Mouse (Mus musculus) hindbrain, embryonic 14.5 days (tissue): Measurements from ENCODE around the gene Ascc2. TPM values are rescaled to one million over a fixed set of nuclear protein-coding genes. Genes with fewer than 3 reads are reported as not detected.

Experiments
- ATAC-seq: fragments of 200-750 bp; cut with Nextera tagmentation; 2 replicates; pipeline ENCODE4 v1.8.0; 2017; ENCODE audit warnings: moderate number of reproducible peaks, mild to moderate bottlenecking, moderate TSS enrichment, moderate library complexity; ENCODE audit not compliant: low FRiP score
- DNase-seq: peaks from one replicate; pipeline ENCODE4 v3.0.0-alpha.2; 2015; ENCODE audit warnings: low spot score
- H3K27ac ChIP-seq: fragments of 300-500 bp; sonication (generic); 2 replicates; pipeline ENCODE4 v1.5.1; 2014; ENCODE audit warnings: mild to moderate bottlenecking, moderate library complexity
- H3K27me3 ChIP-seq: fragments of 300-500 bp; sonication (generic); 2 replicates; pipeline ENCODE4 v1.6.1; 2014; ENCODE audit warnings: mild to moderate bottlenecking, low read length, mixed read lengths; ENCODE audit not compliant: control insufficient read depth, insufficient read depth
- H3K36me3 ChIP-seq: fragments of 300-500 bp; sonication (generic); replicated peaks from 2 replicates; pipeline ENCODE4 v1.6.1; 2014; ENCODE audit not compliant: control insufficient read depth, insufficient read depth
- H3K4me1 ChIP-seq: fragments of 300-500 bp; sonication (generic); replicated peaks from 2 replicates; pipeline ENCODE4 v1.6.1; 2014; ENCODE audit warnings: antibody characterized with exemption, low read length, mixed read lengths; ENCODE audit not compliant: control insufficient read depth, insufficient read depth
- H3K4me2 ChIP-seq: fragments of 300-500 bp; sonication (generic); replicated peaks from 2 replicates; pipeline ENCODE4 v1.6.1; 2014; ENCODE audit warnings: mild to moderate bottlenecking, moderate library complexity
- H3K4me3 ChIP-seq: fragments of 300-500 bp; sonication (generic); replicated peaks from 2 replicates; pipeline ENCODE4 v1.5.1; 2014; ENCODE audit warnings: mild to moderate bottlenecking, low read length
- H3K9ac ChIP-seq: fragments of 300-500 bp; sonication (generic); 2 replicates; pipeline ENCODE4 v1.6.1; 2014
- H3K9me3 ChIP-seq: fragments of 300-500 bp; sonication (generic); 2 replicates; pipeline ENCODE4 v1.6.1; 2016; ENCODE audit warnings: low read length; ENCODE audit not compliant: control insufficient read depth
- WGBS: fragments of 180-500 bp; shearing (Covaris S2); extraction: QIAGEN DNeasy Blood & Tissue Kit; methylation state at CpG from one replicate; pipeline ENCODE4 v1.1.7; 2014; 5-methylcytosine and 5-hydroxymethylcytosine counted together
- polyA plus RNA-seq: library from polyadenylated mRNA; unstranded; fragments of >200 nt; fragmentation: Nextera tagmentation; extraction: Ambion mirVana; gene quantifications from 2 replicates; pipeline ENCODE4 v1.2.1, GENCODE M21; 2014

The Ascc2 gene
- polyA plus RNA-seq, 1 experiment from 2014 or later: 20.2 TPM

GRCm38 (mm10) chr11:4602691-4603441, 34.7 kb upstream of the Ascc2 start:
- DNase-seq: no peak
- no peaks in the 10 kb centered on the region for H3K27me3 ChIP-seq
- WGBS: 30% methylated on average over 12 of the region's 12 CpGs
- no peak overlapping the region for H3K4me3 ChIP-seq
- H3K9me3 ChIP-seq: no peaks in the 10 kb centered on the region
- H3K36me3 ChIP-seq: no peaks in the 10 kb centered on the region
- H3K4me2 ChIP-seq: peak overlapping the region; percentile 9; the same call in 1 of the 2 replicates
- peak; percentile 24; the same call in 1 of the 2 replicates for ATAC-seq
- H3K27ac ChIP-seq: no peak overlapping the region
- no peak overlapping the region for H3K9ac ChIP-seq
- peaks cover 5% of the 10 kb centered on the region for H3K4me1 ChIP-seq

GRCm38 (mm10) chr11:4604441-4604840, 33.1 kb upstream of the Ascc2 start:
- H3K27me3 ChIP-seq: no peaks in the 10 kb centered on the region
- no peak overlapping the region for H3K27ac ChIP-seq
- H3K36me3 ChIP-seq: no peaks in the 10 kb centered on the region
- no peaks in the 10 kb centered on the region for H3K9me3 ChIP-seq
- ATAC-seq (no peak), DNase-seq (no peak)
- peaks cover 5% of the 10 kb centered on the region for H3K4me1 ChIP-seq
- WGBS: 55% methylated on average over 6 of the region's 6 CpGs
- no peak overlapping the region for H3K9ac ChIP-seq
- no peak overlapping the region for H3K4me2 ChIP-seq
- no peak overlapping the region for H3K4me3 ChIP-seq

GRCm38 (mm10) chr11:4605414-4605813, 32.1 kb upstream of the Ascc2 start:
- Histone ChIP-seq H3K4me2 (no peak overlapping the region), H3K9ac (no peak overlapping the region), H3K27ac (no peak overlapping the region), H3K4me1 (peaks cover 5% of the 10 kb centered on the region), H3K9me3 (no peaks in the 10 kb centered on the region), H3K36me3 (no peaks in the 10 kb centered on the region), H3K4me3 (no peak overlapping the region), H3K27me3 (no peaks in the 10 kb centered on the region)
- DNase-seq (no peak), ATAC-seq (no peak)
- 55% methylated on average over 7 of the region's 7 CpGs for WGBS

- Histone ChIP-seq H3K9ac (no peak overlapping the region), H3K4me3 (no peak overlapping the region), H3K4me1 (peaks cover 5% of the 10 kb centered on the region), H3K27ac (no peak overlapping the region), H3K9me3 (no peaks in the 10 kb centered on the region), H3K27me3 (no peaks in the 10 kb centered on the region), H3K36me3 (no peaks in the 10 kb centered on the region), H3K4me2 (no peak overlapping the region)
- no peak for DNase-seq
- ATAC-seq: no peak
- WGBS: 76% methylated on average over 1 of the region's 1 CpGs
These were observed 31.0 kb upstream of the Ascc2 start for GRCm38 (mm10) chr11:4606541-4606940.

GRCm38 (mm10) chr11:4611904-4612303, 25.6 kb upstream of the Ascc2 start:
- 78% methylated on average over 2 of the region's 2 CpGs for WGBS
- DNase-seq (no peak), ATAC-seq (no peak)
- Histone ChIP-seq H3K27ac (no peak overlapping the region), H3K4me3 (no peak overlapping the region), H3K36me3 (no peaks in the 10 kb centered on the region), H3K9ac (no peak overlapping the region), H3K4me1 (no peaks in the 10 kb centered on the region), H3K4me2 (no peak overlapping the region), H3K9me3 (no peaks in the 10 kb centered on the region), H3K27me3 (no peaks in the 10 kb centered on the region)

GRCm38 (mm10) chr11:4620017-4620485, 17.5 kb upstream of the Ascc2 start, which contains the start of gene Gm11032:
Gene Gm11032 (plus strand): TSS chr11:4620067.
- Histone ChIP-seq H3K4me3 (no peak within 1 kb of the TSS), H3K9me3 (no peaks in the 10 kb centered on the region), H3K27ac (no peak within 1 kb of the TSS), H3K36me3 (no peaks in the 10 kb centered on the region), H3K4me1 (no peaks in the 10 kb centered on the region), H3K4me2 (no peak within 1 kb of the TSS), H3K9ac (no peak within 1 kb of the TSS), H3K27me3 (no peaks in the 10 kb centered on the region)
- ATAC-seq (no peak), DNase-seq (no peak)
- WGBS: 90% methylated on average over 16 of the region's 16 CpGs

- no peak for ATAC-seq
- H3K4me1 ChIP-seq: no peaks in the 10 kb centered on the region
- WGBS: 61% methylated on average over 13 of the region's 13 CpGs
- no peaks in the 10 kb centered on the region for H3K27me3 ChIP-seq
- no peak overlapping the region for H3K27ac ChIP-seq
- H3K9me3 ChIP-seq: no peaks in the 10 kb centered on the region
- DNase-seq: no peak
- H3K36me3 ChIP-seq: no peaks in the 10 kb centered on the region
- no peak overlapping the region for H3K9ac ChIP-seq
- no peak overlapping the region for H3K4me2 ChIP-seq
- no peak overlapping the region for H3K4me3 ChIP-seq
These were observed 16.9 kb upstream of the Ascc2 start for GRCm38 (mm10) chr11:4620501-4621108.

GRCm38 (mm10) chr11:4621866-4622265, 15.7 kb upstream of the Ascc2 start:
- H3K27me3 ChIP-seq: no peaks in the 10 kb centered on the region
- WGBS: 72% methylated on average over 4 of the region's 4 CpGs
- no peak overlapping the region for H3K4me2 ChIP-seq
- no peaks in the 10 kb centered on the region for H3K9me3 ChIP-seq
- no peaks in the 10 kb centered on the region for H3K36me3 ChIP-seq
- no peak overlapping the region for H3K27ac ChIP-seq
- DNase-seq: no peak
- H3K4me1 ChIP-seq: no peaks in the 10 kb centered on the region
- no peak overlapping the region for H3K4me3 ChIP-seq
- no peak for ATAC-seq
- H3K9ac ChIP-seq: no peak overlapping the region

GRCm38 (mm10) chr11:4622442-4622986, 15.0 kb upstream of the Ascc2 start:
- H3K36me3 ChIP-seq: no peaks in the 10 kb centered on the region
- no peaks in the 10 kb centered on the region for H3K4me1 ChIP-seq
- H3K4me2 ChIP-seq: no peak overlapping the region
- DNase-seq (no peak), ATAC-seq (0 out of 2 replicates have a peak, but pooled peaks have one; percentile 17)
- no peak overlapping the region for H3K9ac ChIP-seq
- H3K4me3 ChIP-seq: no peak overlapping the region
- WGBS: 66% methylated on average over 7 of the region's 7 CpGs
- H3K27me3 ChIP-seq: no peaks in the 10 kb centered on the region
- no peaks in the 10 kb centered on the region for H3K9me3 ChIP-seq
- no peak overlapping the region for H3K27ac ChIP-seq
